Mouse (Mus musculus) G1E-ER4 (cell line): ENCODE data around the gene Auh. TPM values are rescaled to one million over a fixed set of nuclear protein-coding genes. Genes with fewer than 3 reads are reported as not detected.

Experiments
- GATA1 ChIP-seq: IDR thresholded peaks from one replicate; pipeline ENCODE4 v1.8.0; 2012; ENCODE audit warnings: low read length, inconsistent platforms
- polyA plus RNA-seq: library from polyadenylated mRNA; stranded (reverse); fragments of >175 nt; gene quantifications from 2 replicates; pipeline ENCODE4 v1.2.3, GENCODE M21; 2012

Gene Auh
- polyA plus RNA-seq, 1 experiment = 25.9 TPM

DNA sequence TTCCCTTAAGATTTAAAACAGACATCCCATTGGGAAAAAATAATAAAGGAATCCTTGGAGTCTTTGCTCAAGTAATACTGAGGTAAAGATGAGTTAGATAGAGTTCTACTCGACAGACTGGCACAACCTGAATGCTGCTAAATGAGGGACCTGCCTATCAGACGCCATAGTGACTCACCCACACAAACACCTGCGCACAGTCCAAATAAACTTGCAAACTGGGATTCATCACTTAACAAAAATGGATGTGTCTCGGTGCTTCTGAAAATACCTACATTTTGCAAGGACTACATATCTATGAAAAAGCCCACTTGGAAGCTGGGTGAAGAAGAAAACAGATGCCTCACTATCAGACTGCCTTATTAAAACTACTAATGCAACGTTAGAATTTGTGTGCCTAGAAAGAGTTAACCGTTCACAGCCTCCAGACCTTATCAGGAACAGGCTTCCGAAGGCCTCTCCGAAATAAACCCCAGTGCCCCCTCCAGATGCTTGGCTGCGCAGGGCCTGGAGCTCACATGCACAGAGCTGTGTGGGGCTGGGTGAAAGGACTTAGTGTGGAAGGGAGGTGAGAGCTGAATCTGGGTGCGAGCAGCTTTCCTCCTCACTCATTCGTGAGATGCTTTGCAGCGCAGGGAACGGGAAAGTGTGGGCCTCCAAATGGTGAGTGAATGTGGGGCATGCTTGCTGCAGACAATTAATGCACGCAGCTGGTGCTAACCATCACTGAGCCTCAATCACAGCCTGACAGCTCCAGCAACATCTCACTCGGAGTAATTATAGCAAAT lies 63.3 kb downstream of the Auh start:
- no peak for TF ChIP-seq GATA1

DNA sequence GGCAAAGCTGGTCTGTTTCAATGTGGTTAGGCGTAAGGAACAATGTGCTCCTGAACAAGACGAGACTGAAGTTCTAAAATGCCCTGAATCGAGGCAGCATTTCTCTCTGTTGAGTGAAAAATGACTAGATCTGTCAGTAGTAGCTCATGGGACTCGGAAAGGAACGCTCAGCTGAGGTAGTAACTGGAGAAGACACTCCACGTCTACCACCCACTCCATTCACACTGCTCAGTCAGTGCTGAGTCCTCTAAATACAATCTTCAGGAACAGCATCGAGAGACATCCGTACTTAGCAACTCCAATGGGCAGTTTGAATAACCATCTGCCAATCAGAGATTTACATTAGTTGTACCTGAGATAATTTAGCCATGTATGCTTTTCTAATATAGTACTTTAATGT lies 66.0 kb downstream of the Auh start:
- no peak for TF ChIP-seq GATA1

DNA sequence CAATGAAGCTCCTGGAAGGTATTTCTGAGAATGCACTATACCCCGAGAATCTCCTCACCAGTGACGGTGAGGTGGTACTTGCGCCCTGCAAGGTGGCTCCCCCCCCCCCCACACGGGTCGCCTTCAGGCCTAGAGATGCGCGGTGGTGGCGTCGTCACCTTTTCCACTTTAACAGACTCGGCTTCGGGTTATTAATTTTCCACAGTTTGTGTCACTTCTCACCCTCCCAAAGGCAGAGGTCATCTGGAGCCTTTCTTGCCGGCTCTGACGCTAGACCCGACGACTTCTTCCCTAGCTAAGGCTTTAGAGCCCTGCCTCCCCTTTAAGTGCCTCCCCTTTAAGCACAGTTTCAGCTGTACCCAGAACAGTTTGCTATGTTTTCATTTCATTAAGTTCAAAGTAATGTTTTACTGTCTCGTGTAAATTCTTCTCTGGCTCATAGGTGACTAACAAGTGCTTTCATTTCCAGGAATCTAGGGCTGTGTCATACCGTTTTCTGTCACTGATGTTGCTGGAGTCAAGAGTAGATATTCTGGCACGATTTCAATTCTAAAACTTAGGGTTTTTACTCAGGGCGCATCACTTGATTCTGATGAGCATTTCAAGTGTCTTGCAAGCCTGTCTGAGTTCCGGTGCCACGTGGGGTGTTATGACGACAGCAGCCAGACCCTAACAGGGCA lies 69.3 kb downstream of the Auh start:
- no peak for TF ChIP-seq GATA1

DNA sequence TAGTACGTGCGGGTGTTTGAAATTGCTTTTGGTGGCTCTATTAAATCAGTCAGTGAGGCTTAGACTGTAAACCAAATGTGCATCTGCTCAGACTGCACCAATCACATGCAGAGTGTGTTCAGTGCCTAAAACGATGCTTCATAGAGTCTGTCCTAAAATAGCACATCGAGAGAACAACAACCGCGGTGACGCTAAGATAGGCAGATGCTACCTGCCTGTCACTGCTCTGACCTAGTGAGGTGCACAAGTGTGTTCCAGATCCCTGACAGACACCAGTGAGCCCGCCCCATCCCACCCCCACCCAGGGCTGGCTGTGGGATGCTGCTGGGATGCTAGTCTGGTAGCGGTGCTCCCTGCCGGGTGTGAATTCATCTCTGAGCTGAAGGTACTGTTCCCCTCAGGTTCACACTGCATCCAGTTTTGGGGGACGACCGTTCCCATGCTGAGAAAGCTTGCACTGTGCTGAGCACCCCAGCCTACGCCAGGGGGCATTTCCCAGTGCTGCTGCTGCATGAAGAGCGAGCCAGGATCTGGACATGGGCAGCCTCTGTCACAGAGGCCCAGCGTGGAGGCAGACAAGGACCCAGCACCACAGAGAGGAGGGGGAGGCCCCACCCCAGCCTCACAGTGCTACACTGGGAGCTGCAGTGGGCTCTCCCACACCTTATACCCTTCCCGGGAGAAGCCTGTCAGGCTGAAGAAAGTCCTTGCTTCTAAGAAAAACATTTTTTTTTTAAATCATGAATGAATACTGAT lies 70.2 kb downstream of the Auh start:
- no peak for TF ChIP-seq GATA1

DNA sequence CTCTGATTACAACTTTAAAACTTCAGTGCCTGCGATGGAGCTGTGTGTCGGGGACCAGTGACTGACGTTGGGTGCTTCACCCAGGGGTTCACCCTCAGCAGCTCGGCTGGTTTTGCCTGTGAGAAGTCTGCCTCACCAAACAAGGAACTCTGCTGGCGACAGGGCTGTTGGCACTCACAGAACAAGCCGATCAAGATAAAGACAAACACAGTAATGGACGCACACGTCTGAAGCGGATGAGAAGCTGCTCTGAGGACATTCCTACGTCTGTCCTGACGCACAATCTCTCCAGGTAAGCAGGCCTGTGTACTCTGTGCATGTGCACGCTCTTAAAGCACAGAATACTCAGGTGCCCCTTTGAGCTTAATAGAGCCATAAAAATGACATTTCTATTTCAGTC lies 71.1 kb downstream of the Auh start:
- no peak for TF ChIP-seq GATA1

DNA sequence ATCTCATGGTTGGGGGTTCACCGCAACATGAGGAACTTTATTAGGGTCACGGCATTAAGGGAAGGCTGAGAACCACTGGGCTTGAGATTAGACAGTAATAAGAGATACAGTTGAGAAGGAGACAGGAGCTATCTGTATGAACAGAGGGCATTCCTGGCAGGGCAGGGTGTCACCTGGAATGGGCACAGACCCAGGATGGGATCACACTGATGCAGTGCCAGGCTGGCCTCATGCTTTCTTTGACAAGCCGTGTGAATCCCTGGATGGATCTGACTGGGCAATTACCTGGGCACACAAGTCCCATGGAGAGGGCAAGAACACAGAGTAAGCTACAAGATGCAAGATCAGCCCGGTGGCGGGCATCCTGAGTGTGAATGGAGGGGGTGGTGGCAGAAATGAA lies 71.7 kb downstream of the Auh start:
- TF ChIP-seq GATA1 = no peak

DNA sequence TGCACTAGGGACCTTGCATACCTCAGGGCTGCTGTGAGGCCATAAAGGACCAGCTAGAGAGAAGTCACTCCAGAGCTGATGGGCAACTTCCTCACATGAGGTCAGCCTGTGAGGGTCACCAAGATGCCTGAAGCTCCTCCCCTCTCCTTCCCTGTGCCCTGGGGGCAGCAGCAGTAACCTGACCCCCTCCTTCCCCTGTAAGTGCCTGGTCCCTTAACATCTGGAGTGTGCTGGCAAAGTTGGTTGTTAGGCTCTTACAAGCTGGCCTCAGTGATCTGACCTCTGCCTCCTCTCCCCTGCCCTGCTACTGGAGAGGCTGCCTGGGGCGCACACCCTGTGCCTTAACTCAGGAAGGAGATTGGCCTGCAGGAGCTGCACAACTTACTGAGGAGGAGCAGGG lies 75.9 kb downstream of the Auh start:
- TF ChIP-seq GATA1 = no peak

DNA sequence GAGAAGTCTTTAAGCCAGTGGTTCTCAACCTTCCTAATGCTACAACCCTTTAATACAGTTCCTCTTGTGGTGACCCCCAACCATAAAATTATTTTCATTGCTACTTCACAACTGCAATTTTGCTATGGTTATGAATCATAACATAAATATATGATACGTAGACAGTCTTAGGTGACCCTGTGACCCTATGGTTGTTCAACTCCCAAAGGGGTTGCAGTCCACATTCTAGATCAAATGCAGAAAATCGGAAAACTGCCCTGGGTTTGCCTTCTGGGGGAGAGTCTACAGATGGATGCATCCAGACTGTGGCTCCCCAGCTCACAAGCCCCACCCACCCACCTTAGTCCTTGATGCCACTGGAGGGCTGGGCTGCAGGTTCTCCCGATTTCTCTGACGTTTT lies 77.6 kb downstream of the Auh start:
- TF ChIP-seq GATA1 = no peak

DNA sequence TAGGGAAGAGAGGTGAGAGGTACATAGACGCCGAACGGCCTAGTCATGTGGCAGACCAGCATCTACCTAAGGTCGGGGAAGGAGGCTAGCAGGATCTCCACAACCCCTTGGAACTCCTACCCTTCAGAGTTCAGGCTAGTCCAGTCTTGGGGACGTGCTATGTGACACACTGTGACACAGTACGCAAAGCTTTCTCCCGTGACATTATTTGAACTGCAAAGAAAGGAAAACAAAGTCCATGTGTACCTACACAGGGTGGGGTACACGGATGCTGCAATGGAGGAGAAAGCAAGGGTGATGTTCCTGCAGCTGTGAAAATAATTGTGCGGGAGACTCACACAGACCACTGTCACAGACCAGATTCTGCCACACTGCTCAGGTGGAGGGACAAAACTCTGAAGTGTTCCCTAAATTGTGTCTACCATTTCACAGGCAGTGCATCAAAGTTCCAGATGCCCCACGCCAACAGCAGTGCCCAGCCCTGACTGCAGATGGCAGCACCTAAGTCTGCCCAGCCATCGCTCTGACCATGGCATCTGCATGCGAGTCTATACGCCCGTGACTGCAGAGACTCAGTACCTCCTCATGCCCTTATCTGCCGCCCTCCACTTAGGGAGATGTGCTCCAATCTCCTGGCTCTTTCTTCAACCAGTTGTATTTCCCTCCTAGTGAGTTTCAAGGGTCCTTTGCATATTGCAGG lies 79.3 kb downstream of the Auh start:
- TF ChIP-seq GATA1 = no peak

DNA sequence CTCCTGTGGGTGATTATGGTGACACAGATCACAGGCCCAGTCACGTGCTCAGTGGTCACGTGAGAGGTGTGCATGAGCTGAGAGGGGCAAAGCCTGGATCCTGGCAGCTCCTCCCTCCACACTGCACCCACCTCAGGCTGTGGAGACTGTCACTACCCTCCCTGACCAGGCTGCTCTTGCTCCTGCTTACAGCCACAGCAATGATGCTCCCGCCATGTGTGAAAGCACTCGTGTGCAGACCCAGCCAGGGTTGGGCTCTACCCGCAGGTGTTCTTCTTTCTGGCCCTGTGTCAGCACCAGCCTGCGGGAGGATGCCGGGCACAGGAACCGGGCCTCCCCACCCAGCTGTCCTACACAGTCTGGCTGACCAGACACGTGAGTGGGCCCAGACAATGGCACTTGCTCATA lies 80.1 kb downstream of the Auh start:
- TF ChIP-seq GATA1 = no peak

DNA sequence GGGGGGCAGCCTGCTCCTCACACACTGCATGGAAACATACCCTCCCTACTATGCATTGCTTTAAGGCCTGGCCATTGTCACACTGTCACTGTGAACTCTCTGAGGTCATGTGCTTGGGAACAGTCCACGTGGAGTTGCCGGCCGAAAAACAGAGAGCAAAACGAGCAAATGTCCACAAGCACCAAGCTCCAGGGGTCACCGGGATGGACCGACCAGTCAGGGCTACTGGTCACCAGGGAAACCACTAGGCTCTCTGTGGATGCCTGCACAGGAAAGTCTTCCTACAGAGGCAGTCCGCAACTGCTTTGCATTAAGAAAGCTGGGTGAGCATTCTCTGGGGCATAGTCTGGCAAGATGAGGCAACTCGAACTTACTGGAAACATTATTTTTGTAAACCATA lies 82.0 kb downstream of the Auh start:
- TF ChIP-seq GATA1 = no peak

DNA sequence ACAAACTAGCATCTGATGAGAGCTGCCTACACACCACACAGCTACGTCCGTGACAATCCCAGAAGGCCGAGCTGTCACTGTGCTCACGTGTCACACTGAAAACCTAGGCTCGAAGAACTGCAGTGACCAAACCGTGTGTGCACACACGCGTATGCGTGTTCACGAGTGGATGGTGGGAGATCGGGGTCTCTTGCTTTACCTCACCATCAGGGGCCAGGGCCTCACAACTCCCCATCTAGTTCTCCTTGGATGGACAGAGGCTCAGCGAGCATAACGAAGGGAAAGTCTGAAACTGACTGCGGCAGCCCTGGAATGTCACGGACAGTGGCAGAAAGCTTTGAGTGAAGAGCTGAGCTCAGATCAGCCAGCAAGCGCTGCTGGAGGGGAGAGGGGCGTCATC lies 82.4 kb downstream of the Auh start:
- TF ChIP-seq GATA1 = no peak

DNA sequence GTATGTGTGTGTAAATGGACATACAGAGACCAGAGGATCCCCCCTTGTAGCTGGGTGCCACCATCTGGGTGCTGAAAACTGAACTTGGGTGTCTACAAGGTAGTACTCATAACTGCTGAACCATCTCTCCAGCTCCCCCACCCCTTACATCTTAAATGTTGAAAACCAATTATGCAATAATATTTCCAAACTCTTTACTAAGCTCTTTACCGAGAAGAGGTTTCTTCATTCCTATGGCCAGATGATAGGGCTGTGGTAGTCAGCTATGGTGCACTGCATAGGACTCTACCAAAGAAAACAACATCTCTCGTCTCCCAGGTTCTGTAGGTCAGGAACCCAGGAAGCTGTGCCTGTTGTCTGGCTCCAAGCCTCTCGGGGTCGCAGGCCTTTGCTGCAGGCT lies 83.9 kb downstream of the Auh start:
- TF ChIP-seq GATA1 = no peak

DNA sequence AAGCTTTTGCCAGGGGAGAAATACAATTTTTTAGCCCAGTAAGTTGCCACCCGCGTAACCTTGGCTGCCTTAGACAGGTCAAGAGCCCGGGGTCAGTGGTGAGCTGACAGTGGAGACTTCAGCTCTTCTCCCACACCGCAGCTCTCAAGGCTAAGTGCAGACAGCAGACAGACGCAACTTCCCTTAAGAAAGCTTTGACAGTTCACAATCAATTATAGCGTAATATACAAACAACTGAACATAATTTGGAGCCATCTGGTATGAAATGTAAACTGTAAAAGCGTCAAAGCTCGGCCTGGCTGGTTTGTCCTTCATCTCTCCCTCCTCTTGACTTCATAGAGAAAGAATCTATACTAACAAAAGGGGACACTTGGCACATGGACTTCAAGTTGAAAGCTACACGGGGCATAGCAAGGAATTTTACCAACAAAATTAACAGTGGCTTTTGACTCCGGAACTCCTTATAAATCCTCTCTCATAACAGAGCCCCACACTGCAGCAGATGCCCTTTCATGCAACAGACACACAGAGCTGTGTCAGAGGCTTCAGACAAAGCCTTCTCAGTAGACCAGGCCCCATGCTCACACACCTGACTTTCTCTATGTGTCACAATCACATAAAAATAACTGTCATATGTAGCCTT lies 85.8 kb downstream of the Auh start:
- no peak for TF ChIP-seq GATA1

DNA sequence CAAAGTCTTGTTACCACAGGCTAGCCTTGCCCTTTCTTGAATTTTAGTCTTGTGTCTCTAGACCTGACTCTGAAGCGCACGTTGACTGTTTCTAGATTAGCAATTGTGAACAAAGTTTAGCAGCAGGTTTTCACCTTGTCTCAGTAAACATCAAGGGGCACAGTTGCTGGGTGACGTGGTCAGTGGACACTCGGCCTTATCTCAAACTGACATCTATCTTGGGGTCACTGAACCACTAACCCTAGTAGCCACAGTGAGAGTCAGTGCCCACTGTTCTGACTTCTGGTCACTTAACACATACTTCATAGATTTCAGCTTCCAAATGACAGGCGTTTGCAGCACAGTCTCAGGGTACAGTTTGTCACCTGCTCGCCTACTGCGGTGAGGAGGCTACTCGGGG lies 93.2 kb downstream of the Auh start:
- TF ChIP-seq GATA1 = no peak
